Mouse (Mus musculus): ENCODE measurements around the gene Nck1.

Nck1 gene

GRCm38 (mm10) chr9:100535618-100536262 lies 10.2 kb downstream of the Nck1 start:
- DNase-seq (ENCODE audit: low spot score in 2 of 2): no peak

GRCm38 (mm10) chr9:100534686-100535085 lies 11.2 kb downstream of the Nck1 start:
- no peak for DNase-seq (ENCODE audit: low spot score in 2 of 2)

GRCm38 (mm10) chr9:100532847-100533505 lies 13.0 kb downstream of the Nck1 start:
- DNase-seq (ENCODE audit: low spot score in 2 of 2): no peak

- no peak for DNase-seq (ENCODE audit: low spot score in 2 of 2)
Observed at GRCm38 (mm10) chr9:100531296-100531695, 14.6 kb downstream of the Nck1 start.

GRCm38 (mm10) chr9:100525225-100525624 lies 20.7 kb downstream of the Nck1 start:
- no peak for DNase-seq (ENCODE audit: low spot score in 2 of 2)

- no peak for DNase-seq (ENCODE audit: low spot score in 2 of 2)
Observed at GRCm38 (mm10) chr9:100522029-100522428, 23.9 kb downstream of the Nck1 start.

GRCm38 (mm10) chr9:100520586-100520985 lies 25.3 kb downstream of the Nck1 start:
- peak; percentile 27 to 64 for DNase-seq (ENCODE audit: low spot score in 2 of 2)

- no peak for DNase-seq (ENCODE audit: low spot score in 2 of 2)
Observed at GRCm38 (mm10) chr9:100520012-100520411, 25.9 kb downstream of the Nck1 start.

GRCm38 (mm10) chr9:100507581-100507980 lies 38.4 kb downstream of the Nck1 start:
- DNase-seq (ENCODE audit: low spot score in 2 of 2): no peak

GRCm38 (mm10) chr9:100506652-100507051 lies 39.3 kb downstream of the Nck1 start:
- no peak for DNase-seq (ENCODE audit: low spot score in 2 of 2)

- DNase-seq (ENCODE audit: low spot score in 2 of 2): no peak
Observed at GRCm38 (mm10) chr9:100505498-100505897, 40.4 kb downstream of the Nck1 start.

GRCm38 (mm10) chr9:100493611-100494261 lies 52.2 kb downstream of the Nck1 start:
- no peak for DNase-seq (ENCODE audit: low spot score in 2 of 2)

GRCm38 (mm10) chr9:100491424-100491823 lies 54.5 kb downstream of the Nck1 start:
- no peak for DNase-seq (ENCODE audit: low spot score in 2 of 2)

- no peak for DNase-seq (ENCODE audit: low spot score in 2 of 2)
Observed at GRCm38 (mm10) chr9:100488969-100489368, 57.0 kb downstream of the Nck1 start.

- DNase-seq (ENCODE audit: low spot score in 2 of 2): no peak
Observed at GRCm38 (mm10) chr9:100488056-100488713, 57.7 kb downstream of the Nck1 start.

GRCm38 (mm10) chr9:100486431-100486830 lies 59.5 kb downstream of the Nck1 start, which contains the start of gene Il20rb:
Gene Il20rb, minus strand, starts transcription at chr9:100486788.
- DNase-seq (ENCODE audit: low spot score in 2 of 2): no peak

GRCm38 (mm10) chr9:100483318-100483717 lies 62.6 kb downstream of the Nck1 start:
- no peak for DNase-seq (ENCODE audit: low spot score in 2 of 2)

GRCm38 (mm10) chr9:100481626-100482025 lies 64.3 kb downstream of the Nck1 start:
- no peak for DNase-seq (ENCODE audit: low spot score in 2 of 2)

GRCm38 (mm10) chr9:100474056-100474455 lies 71.9 kb downstream of the Nck1 start:
- no peak for DNase-seq (ENCODE audit: low spot score in 2 of 2)

GRCm38 (mm10) chr9:100473361-100473760 lies 72.6 kb downstream of the Nck1 start:
- no peak for DNase-seq (ENCODE audit: low spot score in 2 of 2)

- DNase-seq (ENCODE audit: low spot score in 2 of 2): no peak
Observed at GRCm38 (mm10) chr9:100472931-100473330, 73.0 kb downstream of the Nck1 start.

- DNase-seq (ENCODE audit: low spot score in 2 of 2): no peak
Observed at GRCm38 (mm10) chr9:100471605-100471953, 74.4 kb downstream of the Nck1 start.

Measured in spleen, postnatal 4 days (tissue).